Mouse (Mus musculus): ENCODE data around the gene Btrc.

Gene Btrc

GRCm38 (mm10) chr19:45567367-45567766, 203.8 kb downstream of the Btrc start:
- in situ Hi-C loops (cut with MboI, MseI): no loop called here

GRCm38 (mm10) chr19:45573033-45573432, 209.5 kb downstream of the Btrc start:
- in situ Hi-C loops (cut with MboI, MseI): loop anchor here (5.0 kb wide), 1 partner anchor 174 kb away; the partner anchor contains the start of gene Npm3

GRCm38 (mm10) chr19:45573861-45574267, 210.3 kb downstream of the Btrc start:
- in situ Hi-C loops (cut with MboI, MseI): loop anchor here (5.0 kb wide), 1 partner anchor 173 kb away; the partner anchor contains the start of gene Npm3

GRCm38 (mm10) chr19:45574339-45574898, 210.9 kb downstream of the Btrc start:
- in situ Hi-C loops (cut with MboI, MseI): loop anchor here (5.0 kb wide), 1 partner anchor 173 kb away; the partner anchor contains the start of gene Npm3

GRCm38 (mm10) chr19:45574941-45575631, 211.6 kb downstream of the Btrc start:
- in situ Hi-C loops (cut with MboI, MseI): loop anchor here (5.0 kb wide), 1 partner anchor 172 kb away; the partner anchor contains the start of gene Npm3

GRCm38 (mm10) chr19:45575632-45576001, 212.1 kb downstream of the Btrc start:
- in situ Hi-C loops (cut with MboI, MseI): no loop called here

GRCm38 (mm10) chr19:45577141-45577750, 213.7 kb downstream of the Btrc start:
- in situ Hi-C loops (cut with MboI, MseI): no loop called here

- in situ Hi-C loops (cut with MboI, MseI): no loop called here
Measured at GRCm38 (mm10) chr19:45578976-45579375, 215.4 kb downstream of the Btrc start.

- in situ Hi-C loops (cut with MboI, MseI): no loop called here
Measured at GRCm38 (mm10) chr19:45579416-45579815, 215.9 kb downstream of the Btrc start.

All from T-helper 2 cell (primary cell).